Mouse (Mus musculus) forebrain, embryonic 12.5 days (tissue): ENCODE data around the gene Traf3. TPM values are rescaled to one million over a fixed set of nuclear protein-coding genes. Genes with fewer than 3 reads are reported as not detected.

Experiments used
- ATAC-seq: fragments of 200-750 bp; cut with Nextera tagmentation; 2 replicates; pipeline ENCODE4 v1.8.0; 2017; ENCODE audit warnings: moderate TSS enrichment; ENCODE audit not compliant: low FRiP score
- H3K27ac ChIP-seq: fragments of 300-500 bp; sonication (generic); 2 replicates; pipeline ENCODE4 v1.5.1; 2016; ENCODE audit warnings: mild to moderate bottlenecking
- H3K27me3 ChIP-seq: fragments of 300-500 bp; sonication (generic); 2 replicates; pipeline ENCODE4 v1.6.1; 2016; ENCODE audit warnings: mild to moderate bottlenecking
- H3K36me3 ChIP-seq: fragments of 300-500 bp; sonication (generic); replicated peaks from 2 replicates; pipeline ENCODE4 v1.6.1; 2016; ENCODE audit warnings: mild to moderate bottlenecking
- H3K4me1 ChIP-seq: fragments of 300-500 bp; sonication (generic); 2 replicates; pipeline ENCODE4 v1.6.1; 2016
- H3K4me2 ChIP-seq: fragments of 300-500 bp; sonication (generic); 2 replicates; pipeline ENCODE4 v1.6.1; 2016; ENCODE audit warnings: mild to moderate bottlenecking, moderate library complexity
- H3K4me3 ChIP-seq: fragments of 300-500 bp; sonication (generic); replicated peaks from 2 replicates; pipeline ENCODE4 v1.5.1; 2016; ENCODE audit warnings: mild to moderate bottlenecking
- H3K9ac ChIP-seq: fragments of 300-500 bp; sonication (generic); 2 replicates; pipeline ENCODE4 v1.6.1; 2016; ENCODE audit warnings: mild to moderate bottlenecking
- H3K9me3 ChIP-seq: fragments of 300-500 bp; sonication (generic); 2 replicates; pipeline ENCODE4 v1.6.1; 2016
- WGBS: fragments of 180-500 bp; shearing (Covaris S2); methylation state at CpG from one replicate; pipeline ENCODE4 v1.1.7; 2016; 5-methylcytosine and 5-hydroxymethylcytosine counted together
- polyA plus RNA-seq: library from polyadenylated mRNA; unstranded; fragments of >200 nt; fragmentation: Nextera tagmentation; extraction: Ambion mirVana; gene quantifications from 2 replicates; pipeline ENCODE4 v1.2.1, GENCODE M21; 2016

The Traf3 gene
- polyA plus RNA-seq, 1 experiment from 2014 or later, result 25.5 TPM

DNA sequence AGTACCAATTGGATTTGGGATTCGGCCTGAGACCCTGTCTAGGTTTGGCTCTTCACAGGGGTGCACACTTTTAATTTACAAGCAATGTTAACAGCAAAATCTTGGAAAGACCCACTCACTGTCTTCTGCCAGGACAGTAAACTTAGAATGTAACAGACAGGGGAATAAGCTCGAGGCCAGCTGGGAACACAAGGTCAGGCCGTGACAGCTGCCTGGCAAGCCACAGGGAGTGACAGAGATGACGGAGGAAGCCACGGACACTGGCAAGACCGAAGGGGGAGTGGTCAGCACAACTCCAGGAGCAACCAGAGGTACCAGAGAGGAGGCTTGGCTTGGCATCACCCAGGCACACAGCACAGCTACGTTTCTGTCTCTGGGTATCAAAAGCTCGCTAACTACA, 140.7 kb downstream of the Traf3 start:
- Histone ChIP-seq H3K27me3 (no peaks in the 10 kb centered on the region), H3K9ac (no peak overlapping the region), H3K36me3 (peaks cover 97% of the 10 kb centered on the region), H3K9me3 (no peaks in the 10 kb centered on the region), H3K27ac (no peak overlapping the region), H3K4me3 (no peak overlapping the region), H3K4me2 (no peak overlapping the region), H3K4me1 (no peaks in the 10 kb centered on the region)
- ATAC-seq, result no peak
- WGBS, result 93% methylated on average over 8 of the region's 8 CpGs

GRCm38 (mm10) chr12:111309256-111309655, 143.1 kb downstream of the Traf3 start:
- 89% methylated on average over 12 of the region's 12 CpGs for WGBS
- H3K27me3 ChIP-seq, result no peaks in the 10 kb centered on the region
- no peak for ATAC-seq
- H3K4me3 ChIP-seq, result no peak overlapping the region
- peaks cover 96% of the 10 kb centered on the region for H3K36me3 ChIP-seq
- H3K27ac ChIP-seq, result no peak overlapping the region
- H3K9me3 ChIP-seq, result no peaks in the 10 kb centered on the region
- H3K4me1 ChIP-seq, result no peaks in the 10 kb centered on the region
- no peak overlapping the region for H3K9ac ChIP-seq
- no peak overlapping the region for H3K4me2 ChIP-seq

GRCm38 (mm10) chr12:111309931-111310330, 143.8 kb downstream of the Traf3 start:
- WGBS, result 91% methylated on average over 14 of the region's 14 CpGs
- no peak for ATAC-seq
- Histone ChIP-seq H3K36me3 (peaks cover 96% of the 10 kb centered on the region), H3K9me3 (no peaks in the 10 kb centered on the region), H3K9ac (no peak overlapping the region), H3K27me3 (no peaks in the 10 kb centered on the region), H3K4me2 (no peak overlapping the region), H3K27ac (no peak overlapping the region), H3K4me1 (no peaks in the 10 kb centered on the region), H3K4me3 (no peak overlapping the region)

- Histone ChIP-seq H3K4me3 (no peak overlapping the region), H3K36me3 (peaks cover 96% of the 10 kb centered on the region), H3K9me3 (no peaks in the 10 kb centered on the region), H3K4me1 (no peaks in the 10 kb centered on the region), H3K27ac (no peak overlapping the region), H3K27me3 (no peaks in the 10 kb centered on the region), H3K4me2 (no peak overlapping the region), H3K9ac (no peak overlapping the region)
- ATAC-seq, result no peak
- 94% methylated on average over 10 of the region's 10 CpGs for WGBS
Observed at GRCm38 (mm10) chr12:111311775-111312174, 145.6 kb downstream of the Traf3 start.

DNA sequence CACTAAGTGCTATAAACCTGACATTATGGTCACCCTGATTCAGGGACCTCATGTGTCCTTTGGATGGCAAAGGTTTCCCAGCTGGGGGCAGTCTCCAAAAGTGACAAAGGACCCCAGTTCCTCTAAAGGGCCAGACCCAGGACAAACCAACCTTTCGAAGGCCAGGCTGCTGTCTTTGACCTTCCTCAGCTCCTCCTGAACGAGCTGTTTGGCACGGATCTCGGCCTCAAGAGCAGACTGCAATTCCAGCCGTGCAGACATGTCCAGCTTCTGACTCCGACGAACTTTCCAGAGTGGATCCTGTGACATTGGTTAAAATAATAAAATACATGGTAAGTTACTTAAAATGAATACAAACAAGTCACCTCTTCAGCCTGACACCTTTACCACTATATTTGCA, 148.1 kb downstream of the Traf3 start:
- H3K27me3 ChIP-seq, result no peaks in the 10 kb centered on the region
- H3K27ac ChIP-seq, result no peak overlapping the region
- 90% methylated on average over 7 of the region's 7 CpGs for WGBS
- no peak for ATAC-seq
- peaks cover 98% of the 10 kb centered on the region for H3K36me3 ChIP-seq
- H3K9ac ChIP-seq, result no peak overlapping the region
- H3K4me3 ChIP-seq, result no peak overlapping the region
- no peaks in the 10 kb centered on the region for H3K9me3 ChIP-seq
- no peak overlapping the region for H3K4me2 ChIP-seq
- H3K4me1 ChIP-seq, result no peaks in the 10 kb centered on the region

Other genes starting within 250 kb of the Traf3 start
- 15.0 and 15.5 TPM in 2 replicates for gene Ankrd9, start 187.3 kb upstream of the Traf3 start, polyA plus RNA-seq
- 10.1 and 10.7 TPM in 2 replicates for gene Rcor1, start 127.0 kb upstream of the Traf3 start, polyA plus RNA-seq
- gene 4930595D18Rik, start 18.1 kb downstream of the Traf3 start, polyA plus RNA-seq, result not detected in 2 replicates
- 0.63 and 0.95 TPM in 2 replicates for gene Amn, start 104.7 kb downstream of the Traf3 start, polyA plus RNA-seq
- gene Cdc42bpb, start 211.3 kb downstream of the Traf3 start, polyA plus RNA-seq, result 38.9 and 41.6 TPM in 2 replicates
- 0.51 and 0.63 TPM in 2 replicates for gene Lbhd2, start 240.4 kb downstream of the Traf3 start, polyA plus RNA-seq